Mouse (Mus musculus) forebrain, embryonic 13.5 days (tissue): ENCODE measurements at regions not wholly inside any gene's neighbourhood (a gene's known extent, or its start where the extent isn't known, plus 50 kb on each side); places are given as distances from the start of the nearest gene placed in this dataset.

ENCODE experiments used
- ATAC-seq: fragments of 200-750 bp; cut with Nextera tagmentation; 2 replicates; pipeline ENCODE4 v1.8.0; 2017
- H3K27ac ChIP-seq: fragments of 300-500 bp; sonication (generic); 2 replicates; pipeline ENCODE4 v1.5.1; 2015; ENCODE audit warnings: inconsistent platforms, mild to moderate bottlenecking, moderate library complexity
- H3K27me3 ChIP-seq: fragments of 300-500 bp; sonication (generic); 2 replicates; pipeline ENCODE4 v1.6.1; 2015; ENCODE audit warnings: mild to moderate bottlenecking, inconsistent platforms
- H3K36me3 ChIP-seq: fragments of 300-500 bp; sonication (generic); 2 replicates; pipeline ENCODE4 v1.6.1; 2015; ENCODE audit warnings: mild to moderate bottlenecking, inconsistent platforms; ENCODE audit not compliant: poor library complexity, severe bottlenecking
- H3K4me1 ChIP-seq: fragments of 300-500 bp; sonication (generic); 2 replicates; pipeline ENCODE4 v1.6.1; 2015; ENCODE audit warnings: inconsistent platforms
- H3K4me2 ChIP-seq: fragments of 300-500 bp; sonication (generic); 2 replicates; pipeline ENCODE4 v1.6.1; 2015; ENCODE audit warnings: inconsistent platforms, mild to moderate bottlenecking, moderate library complexity
- H3K4me3 ChIP-seq: fragments of 300-500 bp; sonication (generic); 2 replicates; pipeline ENCODE4 v1.5.1; 2015; ENCODE audit warnings: mild to moderate bottlenecking, inconsistent platforms
- H3K9ac ChIP-seq: fragments of 300-500 bp; sonication (generic); 2 replicates; pipeline ENCODE4 v1.6.1; 2015; ENCODE audit warnings: mild to moderate bottlenecking, inconsistent platforms
- H3K9me3 ChIP-seq: fragments of 300-500 bp; sonication (generic); replicated peaks from 2 replicates; pipeline ENCODE4 v1.6.1; 2016; ENCODE audit warnings: inconsistent platforms
- WGBS: fragments of 180-500 bp; shearing (Covaris S2); methylation state at CpG from one replicate; pipeline ENCODE4 v1.1.7; 2015; 5-methylcytosine and 5-hydroxymethylcytosine counted together

DNA sequence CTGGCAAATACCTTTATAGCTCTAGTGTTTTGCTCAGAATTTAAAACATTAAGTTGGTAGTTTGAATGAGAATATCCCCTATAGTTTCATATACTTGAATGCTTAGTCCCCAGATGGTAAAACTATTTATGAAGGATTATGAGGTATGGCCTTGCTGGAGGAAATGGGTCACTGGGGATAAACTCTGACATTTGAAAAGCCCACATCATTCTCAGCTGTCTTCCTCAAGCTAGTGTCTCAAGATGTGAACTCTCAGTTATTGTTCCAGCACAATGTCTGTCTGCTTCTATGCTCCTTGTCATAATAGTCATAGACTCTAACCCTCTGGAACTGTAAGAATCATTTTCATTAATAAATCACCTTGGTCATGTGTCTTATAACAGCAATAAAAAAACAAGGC is 2004.1 kb upstream of the Gm8797 start:
- no peaks in the 10 kb centered on the region for H3K9me3 ChIP-seq
- ATAC-seq, result no peak
- no peak overlapping the region for H3K9ac ChIP-seq
- H3K4me2 ChIP-seq, result no peak overlapping the region
- no peaks in the 10 kb centered on the region for H3K27me3 ChIP-seq
- no peak overlapping the region for H3K4me3 ChIP-seq
- H3K4me1 ChIP-seq, result no peaks in the 10 kb centered on the region
- no peak overlapping the region for H3K27ac ChIP-seq
- H3K36me3 ChIP-seq, result no peaks in the 10 kb centered on the region

DNA sequence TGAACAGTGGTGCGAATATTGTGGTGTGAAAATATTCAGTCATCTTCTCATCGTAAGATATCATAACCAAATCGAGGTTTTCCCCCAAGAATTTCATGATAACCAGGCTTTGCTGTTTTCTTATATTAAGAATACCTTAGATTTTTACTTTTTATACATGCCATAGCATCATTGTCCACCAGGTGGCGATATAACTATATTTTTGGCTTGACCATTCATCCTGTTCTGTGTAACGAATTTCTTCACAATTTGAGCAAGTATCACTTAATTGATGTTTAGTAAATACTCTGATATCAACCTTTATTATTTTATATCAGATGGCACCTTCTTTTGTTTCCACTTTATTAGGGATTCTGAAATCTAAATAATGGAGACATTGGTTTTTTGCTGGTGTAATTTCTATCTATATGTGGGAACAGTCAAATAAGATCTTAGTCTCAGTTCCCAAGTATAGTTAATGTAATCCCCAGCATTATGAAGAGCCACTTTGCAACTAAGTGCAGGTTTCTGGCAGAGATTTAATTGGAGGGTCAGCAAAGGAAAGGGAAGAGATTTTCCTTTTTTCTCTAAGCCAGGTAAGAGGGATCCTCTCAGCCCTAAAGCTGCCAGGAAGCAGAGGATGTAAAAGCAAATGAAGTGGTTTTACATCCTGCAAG is 1998.9 kb upstream of the Gm8797 start:
- H3K4me2 ChIP-seq, result no peak overlapping the region
- H3K27ac ChIP-seq, result no peak overlapping the region
- H3K4me3 ChIP-seq, result no peak overlapping the region
- peak; percentile 81 for ATAC-seq
- no peaks in the 10 kb centered on the region for H3K36me3 ChIP-seq
- no peak overlapping the region for H3K9ac ChIP-seq
- no peaks in the 10 kb centered on the region for H3K4me1 ChIP-seq
- no peaks in the 10 kb centered on the region for H3K27me3 ChIP-seq
- H3K9me3 ChIP-seq, result no peaks in the 10 kb centered on the region
- WGBS, result 14% methylated on average over 5 of the region's 5 CpGs

- no peak for ATAC-seq
- Histone ChIP-seq H3K27me3 (no peaks in the 10 kb centered on the region), H3K4me3 (no peak overlapping the region), H3K4me2 (no peak overlapping the region), H3K9ac (no peak overlapping the region), H3K4me1 (no peaks in the 10 kb centered on the region), H3K36me3 (no peaks in the 10 kb centered on the region), H3K9me3 (no peaks in the 10 kb centered on the region), H3K27ac (no peak overlapping the region)
- 71% methylated on average over 1 of the region's 1 CpGs for WGBS
Observed at GRCm38 (mm10) chr3:3761346-3761745, 1989.3 kb upstream of the Gm8797 start.

- H3K4me1 ChIP-seq, result no peaks in the 10 kb centered on the region
- WGBS, result 72% methylated on average over 3 of the region's 3 CpGs
- no peaks in the 10 kb centered on the region for H3K36me3 ChIP-seq
- no peaks in the 10 kb centered on the region for H3K27me3 ChIP-seq
- no peak overlapping the region for H3K4me2 ChIP-seq
- no peak overlapping the region for H3K27ac ChIP-seq
- H3K4me3 ChIP-seq, result no peak overlapping the region
- no peaks in the 10 kb centered on the region for H3K9me3 ChIP-seq
- H3K9ac ChIP-seq, result no peak overlapping the region
- peak; percentile 90; the same call in 1 of the 2 replicates for ATAC-seq
Observed at GRCm38 (mm10) chr3:3784200-3784599, 1966.4 kb upstream of the Gm8797 start.

- Histone ChIP-seq H3K36me3 (no peaks in the 10 kb centered on the region), H3K9me3 (no peaks in the 10 kb centered on the region)
- WGBS, result 66% methylated on average over 2 of the region's 2 CpGs
Observed at GRCm38 (mm10) chr3:3786039-3786438, 1964.6 kb upstream of the Gm8797 start.

GRCm38 (mm10) chr3:3807821-3808220 is 1942.8 kb upstream of the Gm8797 start:
- Histone ChIP-seq H3K9me3 (no peaks in the 10 kb centered on the region), H3K4me1 (no peaks in the 10 kb centered on the region), H3K4me2 (no peak overlapping the region), H3K36me3 (no peaks in the 10 kb centered on the region), H3K4me3 (no peak overlapping the region), H3K27ac (no peak overlapping the region), H3K27me3 (no peaks in the 10 kb centered on the region), H3K9ac (no peak overlapping the region)
- ATAC-seq, result no peak
- WGBS, result 90% methylated on average over 1 of the region's 1 CpGs

More at GRCm38 (mm10) chr3:3786039-3786438, 1964.6 kb upstream of the Gm8797 start:
- Histone ChIP-seq H3K4me2 (no peak overlapping the region), H3K4me1 (no peaks in the 10 kb centered on the region), H3K27me3 (no peaks in the 10 kb centered on the region), H3K4me3 (no peak overlapping the region), H3K27ac (no peak overlapping the region), H3K9ac (no peak overlapping the region)
- no peak for ATAC-seq

DNA sequence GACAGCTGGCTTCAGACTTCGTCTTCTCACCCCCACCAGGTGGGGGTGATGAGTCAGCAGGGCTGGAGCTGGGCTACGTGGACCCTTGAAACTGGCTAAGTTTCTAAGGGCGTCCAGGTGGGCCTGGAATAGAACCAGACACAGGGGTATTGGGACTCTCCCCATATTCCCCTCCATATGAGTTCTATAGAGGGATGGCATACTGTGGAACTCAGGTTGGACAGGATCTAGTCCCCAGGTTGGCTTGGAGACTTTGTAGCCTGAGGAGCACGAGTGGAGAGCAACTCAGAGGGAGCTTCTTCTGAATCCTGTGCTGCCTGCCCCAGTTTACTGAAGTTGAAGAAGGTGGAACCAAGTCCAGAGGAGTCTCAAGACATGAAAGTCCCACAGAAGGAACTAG is 1921.6 kb upstream of the Gm8797 start:
- peaks cover 5% of the 10 kb centered on the region; the same call in 1 of the 2 replicates for H3K4me1 ChIP-seq
- no peaks in the 10 kb centered on the region for H3K36me3 ChIP-seq
- H3K4me3 ChIP-seq, result no peak overlapping the region
- H3K9me3 ChIP-seq, result peaks cover 4% of the 10 kb centered on the region
- ATAC-seq, result no peak
- H3K27me3 ChIP-seq, result no peaks in the 10 kb centered on the region
- no peak overlapping the region for H3K27ac ChIP-seq
- WGBS, result 82% methylated on average over 4 of the region's 4 CpGs
- H3K9ac ChIP-seq, result no peak overlapping the region
- H3K4me2 ChIP-seq, result no peak overlapping the region

GRCm38 (mm10) chr3:3831411-3832286 is 1919.0 kb upstream of the Gm8797 start:
- Histone ChIP-seq H3K27ac (no peak overlapping the region), H3K4me2 (no peak overlapping the region), H3K9ac (no peak overlapping the region), H3K27me3 (no peaks in the 10 kb centered on the region), H3K4me1 (peaks cover 5% of the 10 kb centered on the region; the same call in 1 of the 2 replicates), H3K36me3 (no peaks in the 10 kb centered on the region), H3K9me3 (no peaks in the 10 kb centered on the region), H3K4me3 (no peak overlapping the region)
- ATAC-seq, result peak; percentile 93
- WGBS, result 43% methylated on average over 7 of the region's 7 CpGs
